Mouse (Mus musculus): ENCODE data around the gene Naa50.

- no peak for TF ChIP-seq CTCF (IDR thresholded peaks at IDR 0.05; ENCODE audit: control insufficient read depth, insufficient read depth, insufficient replicate concordance, low read depth, low read length)
- TF ChIP-seq POLR2A (IDR thresholded peaks at IDR 0.05; ENCODE audit: control insufficient read depth, low read depth, low read length) = no peak; the same call in 1 of the 2 replicates
Observed at GRCm38 (mm10) chr16:44138377-44138978, 1.2 kb upstream of the Naa50 start.
